Mouse (Mus musculus): ENCODE results near the gene Svopl. TPM values are rescaled to one million over a fixed set of nuclear protein-coding genes. Genes with fewer than 3 reads are reported as not detected.

The Svopl gene
- 0.61 and 0.97 TPM in 2 replicates for polyA plus RNA-seq (2016; fragmentation: Nextera tagmentation; extraction: Ambion mirVana)

DNA sequence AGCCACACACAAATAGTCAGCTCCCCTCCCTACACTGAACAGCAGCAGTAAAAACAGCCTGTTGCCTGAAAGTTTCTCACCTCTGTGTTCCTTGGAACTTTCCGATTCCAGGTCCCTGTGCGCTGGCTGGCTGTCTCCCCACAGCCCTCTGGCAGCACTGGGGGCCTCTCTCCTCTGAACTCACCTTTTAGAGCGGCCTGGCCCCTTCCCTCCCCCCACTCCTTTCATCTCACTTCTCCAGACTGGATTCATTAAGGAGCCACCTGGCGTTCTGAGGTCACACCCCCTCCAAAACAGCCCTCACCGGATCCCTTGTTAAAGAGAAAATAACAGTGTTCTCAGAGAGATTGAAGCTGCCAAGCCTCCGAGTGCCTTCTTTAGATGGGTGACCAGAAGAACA lies at the start of gene Svopl:
TSS of gene Svopl (minus strand) at position 159 of the 400 bp plus-strand sequence.
- Histone ChIP-seq H3K36me3 (no peaks in the 10 kb centered on the region), H3K27ac (replicated peaks) (no peak within 1 kb of the TSS), H3K9ac (replicated peaks) (no peak within 1 kb of the TSS), H3K9me3 (no peaks in the 10 kb centered on the region), H3K27me3 (no peaks in the 10 kb centered on the region), H3K4me2 (replicated peaks) (no peak within 1 kb of the TSS), H3K4me1 (peaks cover 8% of the 10 kb centered on the region), H3K4me3 (no peak within 1 kb of the TSS)
- ATAC-seq (ENCODE audit: low FRiP score, low read depth), result no peak
- WGBS, result 39% methylated on average over 6 of the region's 6 CpGs

DNA sequence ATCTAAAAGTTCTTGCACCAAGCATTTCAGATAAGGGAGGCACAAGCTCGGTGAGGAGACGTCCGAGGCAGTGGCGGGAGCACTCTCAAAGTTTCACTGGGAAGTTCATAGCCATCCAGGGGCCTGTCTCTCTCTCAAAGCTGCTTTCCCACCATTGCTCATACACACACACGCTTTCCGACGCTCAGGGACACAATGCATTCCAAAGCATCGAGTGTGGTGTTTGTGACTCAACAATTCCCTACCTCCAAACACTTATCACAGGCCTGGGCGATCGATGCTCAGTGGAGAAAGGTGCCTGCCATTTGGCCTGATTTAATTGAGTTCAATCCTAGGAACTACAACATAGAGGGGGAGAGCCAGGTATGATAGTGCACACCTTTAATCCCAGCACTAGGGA lies 47.9 kb upstream of the Svopl start:
- ATAC-seq (ENCODE audit: low FRiP score, low read depth), result no peak
- Histone ChIP-seq H3K4me1 (no peaks in the 10 kb centered on the region), H3K9me3 (no peaks in the 10 kb centered on the region), H3K36me3 (no peaks in the 10 kb centered on the region), H3K27ac (replicated peaks) (no peak overlapping the region), H3K27me3 (no peaks in the 10 kb centered on the region), H3K4me3 (no peak overlapping the region), H3K4me2 (replicated peaks) (no peak overlapping the region), H3K9ac (replicated peaks) (no peak overlapping the region)
- WGBS, result 94% methylated on average over 10 of the region's 10 CpGs

DNA sequence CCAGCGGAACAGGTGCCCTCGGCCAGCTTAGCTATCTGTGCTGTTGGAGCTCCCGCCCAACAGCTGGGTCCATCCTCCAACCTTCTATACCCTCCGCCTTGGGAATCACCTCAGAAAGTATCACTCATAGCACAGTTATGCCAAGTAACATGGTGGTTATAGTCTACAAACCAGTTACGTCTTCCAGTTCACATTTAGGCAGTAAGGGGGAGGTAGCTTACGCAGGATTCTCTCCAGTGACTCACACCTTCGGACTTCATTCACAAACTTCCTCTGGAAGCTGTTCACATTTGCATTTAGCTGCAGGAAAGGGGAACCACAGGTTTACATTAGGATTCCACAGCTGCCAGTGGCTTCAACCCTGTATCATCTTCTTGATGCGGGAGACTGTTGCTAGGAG lies 45.7 kb upstream of the Svopl start:
- H3K27ac ChIP-seq (replicated peaks), result no peak overlapping the region
- H3K9ac ChIP-seq (replicated peaks), result no peak overlapping the region
- no peaks in the 10 kb centered on the region for H3K9me3 ChIP-seq
- no peak overlapping the region for H3K4me3 ChIP-seq
- WGBS, result 92% methylated on average over 8 of the region's 8 CpGs
- no peak for ATAC-seq (ENCODE audit: low FRiP score, low read depth)
- H3K27me3 ChIP-seq, result no peaks in the 10 kb centered on the region
- no peaks in the 10 kb centered on the region for H3K4me1 ChIP-seq
- H3K4me2 ChIP-seq (replicated peaks), result no peak overlapping the region
- H3K36me3 ChIP-seq, result no peaks in the 10 kb centered on the region

DNA sequence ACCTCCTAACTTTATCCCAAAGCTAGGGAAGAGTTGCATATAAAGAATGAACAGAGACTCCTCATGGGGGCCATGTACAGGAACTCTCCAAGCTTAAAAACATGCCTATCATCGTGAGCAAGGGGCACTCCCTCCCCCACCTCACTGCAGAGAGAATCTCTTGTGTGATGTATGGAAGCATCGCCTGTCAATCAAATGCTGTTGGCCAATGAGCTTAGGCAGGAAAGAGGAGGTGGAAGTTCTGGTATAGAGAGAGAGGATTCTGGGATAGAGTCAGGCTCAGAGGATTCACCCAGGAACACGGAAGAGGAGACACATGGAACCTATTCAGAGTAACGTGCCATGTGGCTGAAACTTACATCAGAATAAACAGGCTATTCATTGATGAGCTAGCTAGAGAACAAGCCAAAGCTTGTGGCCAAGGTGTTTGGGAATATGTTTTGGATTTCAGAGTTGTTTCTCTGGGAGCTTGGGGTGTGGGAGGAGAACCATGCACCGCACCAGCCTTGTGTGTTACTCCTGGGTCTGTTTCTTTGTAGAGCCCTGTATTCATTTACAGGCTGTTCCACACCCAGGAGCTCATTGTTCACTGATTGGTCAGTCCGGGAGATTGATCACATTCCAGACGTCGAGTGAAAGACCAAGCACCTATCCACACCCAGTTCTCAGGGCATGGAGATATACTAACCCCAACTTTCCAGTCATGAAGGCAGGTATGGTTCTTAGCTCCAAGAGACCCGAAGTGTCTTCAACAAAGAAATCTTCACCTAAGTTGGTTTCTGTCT lies 40.6 kb upstream of the Svopl start:
- Histone ChIP-seq H3K36me3 (no peaks in the 10 kb centered on the region), H3K9me3 (no peaks in the 10 kb centered on the region), H3K4me1 (no peaks in the 10 kb centered on the region), H3K4me3 (no peak overlapping the region), H3K27ac (replicated peaks) (no peak overlapping the region), H3K27me3 (no peaks in the 10 kb centered on the region), H3K4me2 (replicated peaks) (no peak overlapping the region), H3K9ac (replicated peaks) (no peak overlapping the region)
- ATAC-seq (ENCODE audit: low FRiP score, low read depth), result no peak
- WGBS, result 84% methylated on average over 9 of the region's 9 CpGs

DNA sequence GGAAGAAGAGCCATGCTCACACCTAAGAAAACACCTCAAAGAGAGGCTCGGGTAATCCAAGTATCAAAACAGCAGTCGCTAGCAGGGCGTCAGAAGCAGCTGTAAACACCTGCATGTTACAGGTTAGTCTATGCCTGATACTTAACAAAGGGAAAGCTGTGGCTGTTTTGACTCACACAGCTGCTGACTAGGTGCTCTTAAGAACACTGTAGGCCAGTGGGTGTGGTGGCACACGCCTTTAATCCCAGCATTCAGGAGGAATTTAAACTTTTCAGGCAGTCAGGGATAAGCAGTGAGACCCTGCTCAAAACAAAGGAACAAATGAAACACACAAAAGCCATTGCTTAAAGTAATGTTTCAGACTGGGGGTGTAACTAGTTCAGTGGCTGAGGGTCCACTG lies 36.4 kb upstream of the Svopl start:
- no peak for ATAC-seq (ENCODE audit: low FRiP score, low read depth)
- Histone ChIP-seq H3K36me3 (no peaks in the 10 kb centered on the region), H3K4me2 (replicated peaks) (no peak overlapping the region), H3K9ac (replicated peaks) (no peak overlapping the region), H3K4me3 (no peak overlapping the region), H3K9me3 (no peaks in the 10 kb centered on the region), H3K4me1 (no peaks in the 10 kb centered on the region), H3K27ac (replicated peaks) (no peak overlapping the region), H3K27me3 (no peaks in the 10 kb centered on the region)
- 31% methylated on average over 4 of the region's 4 CpGs for WGBS

DNA sequence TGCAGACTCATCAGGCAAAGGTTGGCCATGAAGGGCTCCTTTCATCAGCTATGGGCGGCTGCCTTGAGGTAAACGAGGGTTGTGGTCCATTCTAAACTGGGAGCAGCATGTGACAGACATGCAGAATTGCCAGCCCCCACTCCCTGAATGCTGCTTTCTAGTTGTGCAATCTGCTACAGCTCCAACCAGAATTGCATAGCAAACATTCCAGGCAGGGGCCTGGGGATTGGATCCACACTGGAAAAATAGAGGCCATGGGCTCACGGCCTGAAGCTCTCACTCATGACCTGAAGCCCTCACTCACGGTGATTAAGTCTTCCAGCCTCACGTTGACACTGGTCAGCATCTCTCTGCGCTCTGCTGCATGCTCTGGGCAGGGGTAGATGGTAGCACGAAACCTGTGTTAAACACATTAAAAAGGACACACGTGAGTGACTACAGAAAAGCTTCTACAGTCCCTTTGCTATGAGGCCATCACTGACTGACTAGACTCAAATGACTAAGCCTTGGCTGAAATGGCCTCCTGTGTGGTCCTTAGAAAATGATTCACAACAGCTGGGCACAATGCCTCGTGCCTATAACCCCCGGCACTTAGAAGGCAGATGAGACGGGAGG lies 35.0 kb upstream of the Svopl start:
- ATAC-seq (ENCODE audit: low FRiP score, low read depth), result no peak
- Histone ChIP-seq H3K27me3 (no peaks in the 10 kb centered on the region), H3K9me3 (no peaks in the 10 kb centered on the region), H3K4me2 (replicated peaks) (no peak overlapping the region), H3K27ac (replicated peaks) (no peak overlapping the region), H3K36me3 (no peaks in the 10 kb centered on the region), H3K4me1 (no peaks in the 10 kb centered on the region), H3K9ac (replicated peaks) (no peak overlapping the region), H3K4me3 (no peak overlapping the region)
- 56% methylated on average over 11 of the region's 11 CpGs for WGBS

DNA sequence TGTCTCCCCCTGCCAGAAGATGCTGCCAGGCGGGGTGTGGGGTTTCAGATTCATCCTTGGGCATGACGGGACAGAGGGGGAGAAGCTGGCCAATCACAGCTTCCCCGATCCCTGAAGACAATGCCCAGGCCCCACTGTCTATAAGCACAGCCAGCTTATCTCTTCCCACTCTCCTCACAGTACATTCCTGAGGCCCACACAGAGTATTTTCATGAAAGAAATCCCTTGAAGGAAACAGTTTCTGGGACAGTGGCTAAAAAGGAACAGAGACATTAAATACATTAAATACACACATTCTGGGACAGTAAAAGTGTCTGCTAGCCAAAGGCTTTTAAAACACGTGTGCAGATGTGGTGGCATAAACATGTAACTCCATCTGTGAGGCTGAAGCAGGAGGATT lies 33.6 kb upstream of the Svopl start:
- no peak overlapping the region for H3K9ac ChIP-seq (replicated peaks)
- no peak for ATAC-seq (ENCODE audit: low FRiP score, low read depth)
- H3K4me3 ChIP-seq, result no peak overlapping the region
- H3K36me3 ChIP-seq, result no peaks in the 10 kb centered on the region
- no peaks in the 10 kb centered on the region for H3K27me3 ChIP-seq
- no peaks in the 10 kb centered on the region for H3K4me1 ChIP-seq
- H3K4me2 ChIP-seq (replicated peaks), result no peak overlapping the region
- 85% methylated on average over 4 of the region's 4 CpGs for WGBS
- H3K27ac ChIP-seq (replicated peaks), result no peak overlapping the region
- H3K9me3 ChIP-seq, result no peaks in the 10 kb centered on the region

DNA sequence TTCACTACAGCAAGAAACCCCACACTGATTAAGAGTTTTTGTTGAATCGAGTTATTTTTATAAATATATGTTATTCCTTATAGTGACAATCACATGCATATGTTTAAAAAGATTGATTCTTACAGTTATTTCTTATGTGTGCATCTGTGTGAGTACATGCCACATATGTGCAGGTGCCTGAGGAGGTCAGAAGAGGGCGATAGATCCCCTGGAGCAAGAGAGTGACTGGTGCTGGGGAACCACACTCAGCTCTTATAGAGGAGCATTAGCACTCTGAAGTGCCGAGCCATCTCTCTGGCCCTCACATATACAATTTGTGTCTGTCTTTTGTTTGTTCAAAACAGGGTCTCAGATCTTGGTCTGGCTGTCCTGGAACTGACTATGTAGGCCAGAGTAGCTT lies 26.8 kb upstream of the Svopl start:
- Histone ChIP-seq H3K27me3 (no peaks in the 10 kb centered on the region), H3K9ac (replicated peaks) (no peak overlapping the region), H3K4me3 (no peak overlapping the region), H3K4me2 (replicated peaks) (no peak overlapping the region), H3K36me3 (no peaks in the 10 kb centered on the region), H3K9me3 (no peaks in the 10 kb centered on the region; the same call in 1 of the 2 replicates), H3K4me1 (no peaks in the 10 kb centered on the region), H3K27ac (replicated peaks) (no peak overlapping the region)
- ATAC-seq (ENCODE audit: low FRiP score, low read depth), result no peak
- 82% methylated on average over 3 of the region's 3 CpGs for WGBS

DNA sequence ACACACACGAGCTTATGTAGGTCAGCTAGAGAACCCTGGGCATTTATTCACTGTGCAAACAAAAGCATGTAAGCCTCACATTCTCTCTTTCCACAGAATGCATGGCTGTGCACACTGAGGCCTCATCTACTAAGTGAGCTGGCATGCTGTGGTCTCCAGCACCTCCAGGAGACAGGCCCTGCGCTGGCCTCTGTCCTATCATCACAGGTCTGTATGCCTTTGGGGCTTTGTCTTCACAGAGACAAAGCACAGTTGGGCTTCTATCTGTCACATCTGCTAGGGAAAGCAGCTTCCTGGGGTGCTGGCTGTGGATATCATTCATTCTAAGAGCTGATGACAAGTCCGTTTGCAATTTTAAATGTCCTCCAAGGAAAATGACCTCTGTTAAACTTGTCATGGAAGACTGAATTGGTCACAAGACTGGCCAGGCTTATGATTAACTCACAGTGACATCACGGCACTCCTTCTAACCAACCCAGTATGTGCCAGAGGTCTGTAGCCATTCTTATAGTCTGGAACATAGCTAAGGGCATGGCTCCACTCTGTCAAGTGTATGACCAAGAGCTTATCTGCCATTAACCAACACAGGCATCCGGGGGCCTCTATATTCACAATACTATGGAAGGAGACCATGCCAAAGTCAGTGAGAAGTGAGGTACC lies 25.5 kb upstream of the Svopl start:
- H3K9ac ChIP-seq (replicated peaks), result no peak overlapping the region
- H3K27ac ChIP-seq (replicated peaks), result no peak overlapping the region
- H3K4me3 ChIP-seq, result no peak overlapping the region
- H3K36me3 ChIP-seq, result no peaks in the 10 kb centered on the region
- H3K4me2 ChIP-seq (replicated peaks), result no peak overlapping the region
- H3K27me3 ChIP-seq, result no peaks in the 10 kb centered on the region
- no peaks in the 10 kb centered on the region for H3K4me1 ChIP-seq
- WGBS, result 75% methylated on average over 5 of the region's 5 CpGs
- no peak for ATAC-seq (ENCODE audit: low FRiP score, low read depth)
- H3K9me3 ChIP-seq, result no peaks in the 10 kb centered on the region; the same call in 1 of the 2 replicates

DNA sequence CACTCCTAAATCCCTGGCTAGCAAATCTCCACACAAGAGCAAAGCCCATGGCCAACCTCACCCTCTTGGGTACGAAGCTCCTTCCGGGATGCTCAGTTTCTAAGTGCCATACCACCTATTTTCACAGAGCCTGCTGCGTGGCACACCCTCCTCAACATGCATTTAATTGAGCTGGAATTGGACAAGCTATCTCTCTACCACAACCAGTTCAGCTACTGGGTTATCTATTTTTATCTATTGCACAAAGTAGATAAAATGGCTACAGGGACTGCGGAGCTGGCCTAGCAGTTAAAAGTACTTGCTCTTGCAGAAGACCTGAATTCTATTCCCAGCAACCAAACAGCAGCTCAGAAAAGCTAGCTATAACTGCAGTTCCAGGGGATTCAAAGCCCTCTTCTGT lies 24.5 kb upstream of the Svopl start:
- Histone ChIP-seq H3K4me2 (replicated peaks) (no peak overlapping the region), H3K36me3 (no peaks in the 10 kb centered on the region), H3K27ac (replicated peaks) (no peak overlapping the region), H3K4me1 (no peaks in the 10 kb centered on the region), H3K27me3 (no peaks in the 10 kb centered on the region), H3K9me3 (no peaks in the 10 kb centered on the region; the same call in 1 of the 2 replicates), H3K9ac (replicated peaks) (no peak overlapping the region), H3K4me3 (no peak overlapping the region)
- ATAC-seq (ENCODE audit: low FRiP score, low read depth), result no peak
- WGBS, result 89% methylated on average over 4 of the region's 4 CpGs

DNA sequence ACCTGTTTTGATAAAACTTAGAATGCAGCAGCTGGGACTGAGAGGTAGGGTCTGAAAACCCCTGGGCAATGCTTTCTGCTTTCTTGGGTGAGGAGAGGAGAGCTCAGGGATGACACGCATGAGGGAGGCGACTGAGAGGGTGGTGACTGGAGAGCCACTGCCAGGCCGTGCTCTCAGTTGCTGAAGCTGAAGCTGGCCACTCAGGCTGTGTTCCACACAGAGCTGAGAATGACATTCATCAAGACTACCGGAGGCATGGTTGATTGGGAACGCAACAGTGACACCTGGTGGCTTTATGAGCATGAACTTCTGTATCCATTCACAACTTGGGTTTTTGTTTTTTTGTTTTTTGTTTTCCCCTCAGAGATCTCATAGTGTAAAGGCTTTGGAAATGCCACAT lies 19.4 kb upstream of the Svopl start:
- no peaks in the 10 kb centered on the region for H3K27me3 ChIP-seq
- H3K9ac ChIP-seq (replicated peaks), result no peak overlapping the region
- H3K36me3 ChIP-seq, result no peaks in the 10 kb centered on the region
- no peak overlapping the region for H3K4me3 ChIP-seq
- no peak overlapping the region for H3K27ac ChIP-seq (replicated peaks)
- H3K4me2 ChIP-seq (replicated peaks), result no peak overlapping the region
- peak; percentile 87 for ATAC-seq (ENCODE audit: low FRiP score, low read depth)
- H3K9me3 ChIP-seq, result 0 out of 2 replicates have a peak, but pooled peaks cover 4% of the 10 kb centered on the region
- WGBS, result 3% methylated on average over 5 of the region's 5 CpGs
- 0 out of 2 replicates have a peak, but pooled peaks cover 8% of the 10 kb centered on the region for H3K4me1 ChIP-seq

DNA sequence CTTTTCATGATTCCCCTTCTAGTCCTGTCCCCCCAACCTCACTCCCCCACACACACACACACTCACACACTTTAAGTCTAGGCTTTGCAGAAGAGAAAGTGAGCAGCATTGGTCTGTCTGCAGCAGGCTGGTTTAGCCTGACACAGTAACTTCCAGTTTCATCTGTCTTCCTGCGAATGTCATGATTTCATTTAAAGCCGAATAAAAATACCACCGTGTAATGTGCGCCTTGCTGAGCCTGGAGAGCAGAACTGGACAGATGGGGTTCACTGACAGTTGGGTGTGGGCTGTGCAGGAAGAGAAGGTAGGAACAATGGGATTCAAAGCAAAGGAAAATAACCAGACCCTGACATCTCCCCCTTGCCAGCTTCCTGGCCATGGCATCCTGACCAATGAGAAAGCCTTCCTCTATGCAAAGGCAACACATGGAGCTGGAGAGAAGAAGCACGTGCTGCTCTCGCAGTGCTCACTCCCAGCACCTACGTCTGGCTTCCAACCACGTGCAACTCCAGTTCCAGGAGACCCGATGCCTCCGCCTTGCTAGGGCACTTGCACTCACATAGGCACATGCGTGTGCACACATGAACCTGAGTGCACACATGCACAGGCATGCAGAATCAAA lies 18.8 kb upstream of the Svopl start:
- ATAC-seq (ENCODE audit: low FRiP score, low read depth), result 0 out of 2 replicates have a peak, but pooled peaks have one; percentile 47
- 82% methylated on average over 11 of the region's 11 CpGs for WGBS
- H3K4me3 ChIP-seq, result no peak overlapping the region
- no peaks in the 10 kb centered on the region for H3K36me3 ChIP-seq
- no peaks in the 10 kb centered on the region for H3K27me3 ChIP-seq
- no peak overlapping the region for H3K27ac ChIP-seq (replicated peaks)
- H3K9ac ChIP-seq (replicated peaks), result no peak overlapping the region
- H3K4me2 ChIP-seq (replicated peaks), result no peak overlapping the region
- 0 out of 2 replicates have a peak, but pooled peaks cover 4% of the 10 kb centered on the region for H3K9me3 ChIP-seq
- 0 out of 2 replicates have a peak, but pooled peaks cover 8% of the 10 kb centered on the region for H3K4me1 ChIP-seq

All from midbrain, embryonic 12.5 days (tissue).